Comparison of ENCODE assay signal across 7 mouse cellular contexts in genomic region chr10:80664197-80665015, GRCm38 (mm10). TPM values are rescaled to one million over a fixed set of nuclear protein-coding genes. Genes with fewer than 3 reads are reported as not detected.
DNase-seq lines count a peak whose midpoint lies in the region; ATAC-seq and TF ChIP-seq lines count a peak whose summit lies in the region.

No protein-coding gene starts in this region.

- H3K4me3 ChIP-seq in ES-E14 (ENCODE audit: insufficient read depth in 1 of 2, low read depth in 1 of 2, low read length in 2 of 2, poor library complexity in 1 of 2, severe bottlenecking in 1 of 2) = peak overlapping the region; percentile 31 to 45
- peak overlapping the region; percentile 27 for H3K4me3 ChIP-seq in erythroblast, embryonic 14.5 days (replicated peaks)
- peak overlapping the region; percentile 9 for H3K4me3 ChIP-seq in heart, embryonic 16.5 days (ENCODE audit: low read length)
- no peak overlapping the region for H3K4me3 ChIP-seq in macrophage (ENCODE audit: inconsistent target)

- peaks cover 30% of the 10 kb centered on the region for H3K36me3 ChIP-seq in ES-E14 (ENCODE audit: control insufficient read depth, insufficient read depth, low read length, poor library complexity, severe bottlenecking)
- peaks cover 44% of the 10 kb centered on the region for H3K36me3 ChIP-seq in erythroblast, embryonic 14.5 days (ENCODE audit: control insufficient read depth)
- H3K36me3 ChIP-seq in heart, embryonic 16.5 days (ENCODE audit: control insufficient read depth, insufficient read depth) = peaks cover 35% of the 10 kb centered on the region
- H3K36me3 ChIP-seq in macrophage (ENCODE audit: inconsistent target) = peaks cover 23% of the 10 kb centered on the region
- H3K36me3 ChIP-seq in splenic B cell, adult 2 months (ENCODE audit: control insufficient read depth, insufficient read depth, low read length, poor library complexity, severe bottlenecking) = peaks cover 25% of the 10 kb centered on the region

- peaks cover 13% of the 10 kb centered on the region; the same call in 1 of the 2 replicates for H3K79me2 ChIP-seq in macrophage (ENCODE audit: inconsistent target)

- H3K27me3 ChIP-seq in erythroblast, embryonic 14.5 days (ENCODE audit: control insufficient read depth) = no peaks in the 10 kb centered on the region
- no peaks in the 10 kb centered on the region for H3K27me3 ChIP-seq in heart, embryonic 16.5 days (ENCODE audit: control insufficient read depth, insufficient read depth, low read length)
- H3K27me3 ChIP-seq in splenic B cell, adult 2 months (ENCODE audit: control insufficient read depth, insufficient read depth, low read length, poor library complexity, severe bottlenecking) = no peaks in the 10 kb centered on the region

- 8% methylated on average over 16 of the region's 16 CpGs for WGBS in heart, embryonic 16.5 days
- 9% methylated on average over 16 of the region's 16 CpGs for WGBS in macrophage (ENCODE audit: missing documents)

- H3K27ac ChIP-seq in ES-E14 (ENCODE audit: insufficient read depth, low read depth, low read length, poor library complexity, severe bottlenecking) (peak overlapping the region; percentile 55; the same call in 1 of the 2 replicates), macrophage (peak overlapping the region; percentile 93)
- H3K27ac ChIP-seq in heart, embryonic 16.5 days (ENCODE audit: low read length) = peak overlapping the region; percentile 89

- in situ Hi-C loops in ES-E14 (cut with MboI; ENCODE audit: low sequenced_read_pairs in 2 of 2, unreplicated experiment in 2 of 2) = no loop called here

- peak overlapping the region; percentile 73 for H3K9ac ChIP-seq in ES-E14 (ENCODE audit: insufficient read depth, low read depth, low read length, poor library complexity, severe bottlenecking)
- H3K9ac ChIP-seq in heart, embryonic 16.5 days (ENCODE audit: low read length) = peak overlapping the region; percentile 69

- no peaks in the 10 kb centered on the region for H3K9me3 ChIP-seq in ES-E14 (ENCODE audit: control insufficient read depth, insufficient read depth, low read depth, low read length)
- H3K9me3 ChIP-seq in erythroblast, embryonic 14.5 days (ENCODE audit: control insufficient read depth, low read length) = no peaks in the 10 kb centered on the region
- no peaks in the 10 kb centered on the region for H3K9me3 ChIP-seq in heart, embryonic 16.5 days (replicated peaks; ENCODE audit: control insufficient read depth, low read length)

- DNase-seq in ES-E14 (ENCODE audit: low read depth, low spot score) = no peak
- peak; percentile 87 for DNase-seq in adrenal gland, adult 8-10 months
- peak; percentile 89 for DNase-seq in kidney, postnatal 10 days
- DNase-seq in splenic B cell, adult 2 months (ENCODE audit: low read depth, low spot score) = peak; percentile 38

- peaks cover 0 to 24% of the 10 kb centered on the region in 2 experiments; a peak in 3 of 4 replicates for H3K4me1 ChIP-seq in ES-E14 (ENCODE audit: control insufficient read depth in 2 of 2, insufficient read depth in 2 of 2, low read length in 2 of 2, poor library complexity in 1 of 2)
- H3K4me1 ChIP-seq in erythroblast, embryonic 14.5 days (ENCODE audit: control insufficient read depth) = peaks cover 72% of the 10 kb centered on the region
- H3K4me1 ChIP-seq in heart, embryonic 16.5 days (ENCODE audit: control insufficient read depth, insufficient read depth, low read length) = peaks cover 35% of the 10 kb centered on the region

- ATAC-seq in heart, embryonic 16.5 days (replicated peaks; ENCODE audit: extremely low read depth, insufficient read depth, low FRiP score) = peak; percentile 78

- peak overlapping the region; percentile 47 for H3K4me2 ChIP-seq in heart, embryonic 16.5 days (ENCODE audit: low read depth, low read length)

TF ChIP-seq in ES-E14, 5 proteins besides CTCF, POLR2A, EP300 and RAD21:
- TF ChIP-seq MAFK (IDR thresholded peaks at IDR 0.05; ENCODE audit: insufficient read depth, low read depth, low read length) = no peak
- TF ChIP-seq ZC3H11A (IDR thresholded peaks at IDR 0.05; ENCODE audit: borderline replicate concordance, low read depth, low read length) = no peak
- no peak for TF ChIP-seq HCFC1 (IDR thresholded peaks at IDR 0.05; ENCODE audit: borderline replicate concordance, insufficient read depth, low read length)
- no peak for TF ChIP-seq CHD2 (IDR thresholded peaks at IDR 0.05; ENCODE audit: low read depth, low read length)
- peak; percentile 79 for TF ChIP-seq ZNF384 (IDR thresholded peaks at IDR 0.05; ENCODE audit: low read depth, low read length)
TF ChIP-seq in ES-E14: peak in this region for 1.

RNA-seq across cellular contexts. Expression of gene Btbd2, which starts 7.5 kb away (rescaled TPM):
- 45.7 and 64.7 TPM in 2 replicates for total RNA-seq in ES-E14 (2012; rRNA removed)
- 10 to 100 TPM; 63.4 to 94.6 (median 79.1) TPM for total RNA-seq in adrenal gland, adult 8-10 months (2022)
- polyA plus RNA-seq in erythroblast, embryonic 14.5 days (2012) = 2.6 and 3.2 TPM in 2 replicates
- 41.7 and 58.2 TPM in 2 replicates for polyA plus RNA-seq in heart, embryonic 16.5 days (2015; fragmentation: Nextera tagmentation; extraction: Ambion mirVana)
- 10 to 100 TPM in 15 of 26 experiments, 1 to 10 TPM in 11; 1.8 to 28.3 (median 14.1) TPM for total RNA-seq in macrophage (2018; cell fraction: chromatin; rRNA removed)
- 10 to 100 TPM; 15.2 to 30.1 (median 24.2) TPM for total RNA-seq in macrophage (2018; cell fraction: cytosol; rRNA removed)
- 10 to 100 TPM in 14 of 26 experiments, 1 to 10 TPM in 12; 4.9 to 21.9 (median 10.8) TPM for total RNA-seq in macrophage (2018; cell fraction: nucleus; rRNA removed)
- polyA plus RNA-seq in macrophage (2018) = 16.9 to 26.0 TPM (median 21.9 TPM) in 3 replicates

RNA-seq across cellular contexts. Expression of gene Mknk2, which starts 13.5 kb away (rescaled TPM):
- 33.6 and 40.7 TPM in 2 replicates for total RNA-seq in ES-E14 (2012; rRNA removed)
- total RNA-seq in adrenal gland, adult 8-10 months (2022) = 100 to 1,000 TPM; 106 to 157 (median 123) TPM
- 49.1 and 53.2 TPM in 2 replicates for polyA plus RNA-seq in erythroblast, embryonic 14.5 days (2012)
- 82.1 and 92.8 TPM in 2 replicates for polyA plus RNA-seq in heart, embryonic 16.5 days (2015; fragmentation: Nextera tagmentation; extraction: Ambion mirVana)
- 100 to 1,000 TPM in 1 of 26 experiments, 10 to 100 TPM in 22, 1 to 10 TPM in 3; 7.0 to 106 (median 37.3) TPM for total RNA-seq in macrophage (2018; cell fraction: chromatin; rRNA removed)
- 100 to 1,000 TPM in 18 of 26 experiments, 10 to 100 TPM in 8; 59.8 to 198 (median 116) TPM for total RNA-seq in macrophage (2018; cell fraction: cytosol; rRNA removed)
- total RNA-seq in macrophage (2018; cell fraction: nucleus; rRNA removed) = 100 to 1,000 TPM in 2 of 26 experiments, 10 to 100 TPM in 24; 19.5 to 123 (median 68.6) TPM
- 75.7 to 134 TPM (median 82.8 TPM) in 3 replicates for polyA plus RNA-seq in macrophage (2018)

RNA-seq across cellular contexts. Expression of gene Mob3a, which starts 37.4 kb away (rescaled TPM):
- total RNA-seq in ES-E14 (2012; rRNA removed) = 18.8 and 29.2 TPM in 2 replicates
- 10 to 100 TPM; 16.2 to 33.5 (median 25.7) TPM for total RNA-seq in adrenal gland, adult 8-10 months (2022)
- 1.8 and 2.1 TPM in 2 replicates for polyA plus RNA-seq in erythroblast, embryonic 14.5 days (2012)
- polyA plus RNA-seq in heart, embryonic 16.5 days (2015; fragmentation: Nextera tagmentation; extraction: Ambion mirVana) = 29.0 and 33.4 TPM in 2 replicates
- total RNA-seq in macrophage (2018; cell fraction: chromatin; rRNA removed) = 10 to 100 TPM; 24.0 to 85.6 (median 50.0) TPM
- total RNA-seq in macrophage (2018; cell fraction: cytosol; rRNA removed) = 10 to 100 TPM; 42.5 to 58.5 (median 53.2) TPM
- 10 to 100 TPM; 29.7 to 68.5 (median 43.5) TPM for total RNA-seq in macrophage (2018; cell fraction: nucleus; rRNA removed)
- 34.5 to 48.6 TPM (median 44.2 TPM) in 3 replicates for polyA plus RNA-seq in macrophage (2018)

RNA-seq across cellular contexts. Expression of gene Izumo4, which starts 37.6 kb away (rescaled TPM):
- total RNA-seq in ES-E14 (2012; rRNA removed) = 8.9 and 13.9 TPM in 2 replicates
- 10 to 100 TPM; 19.3 to 46.2 (median 33.3) TPM for total RNA-seq in adrenal gland, adult 8-10 months (2022)
- 1.2 and 3.9 TPM in 2 replicates for polyA plus RNA-seq in erythroblast, embryonic 14.5 days (2012)
- polyA plus RNA-seq in heart, embryonic 16.5 days (2015; fragmentation: Nextera tagmentation; extraction: Ambion mirVana) = 11.2 and 13.2 TPM in 2 replicates
- total RNA-seq in macrophage (2018; cell fraction: chromatin; rRNA removed) = 10 to 100 TPM in 24 of 26 experiments, 1 to 10 TPM in 2; 6.5 to 49.9 (median 24.1) TPM
- 1 to 10 TPM; 1.4 to 4.2 (median 2.3) TPM for total RNA-seq in macrophage (2018; cell fraction: cytosol; rRNA removed)
- 10 to 100 TPM in 15 of 26 experiments, 1 to 10 TPM in 11; 3.1 to 26.8 (median 11.3) TPM for total RNA-seq in macrophage (2018; cell fraction: nucleus; rRNA removed)
- 1.9 to 5.5 TPM (median 2.3 TPM) in 3 replicates for polyA plus RNA-seq in macrophage (2018)

RNA-seq across cellular contexts. Expression of gene Csnk1g2, which starts 41.8 kb away (rescaled TPM):
- total RNA-seq in ES-E14 (2012; rRNA removed) = 138 and 167 TPM in 2 replicates
- 100 to 1,000 TPM; 157 to 173 (median 165) TPM for total RNA-seq in adrenal gland, adult 8-10 months (2022)
- 33.9 and 36.6 TPM in 2 replicates for polyA plus RNA-seq in erythroblast, embryonic 14.5 days (2012)
- polyA plus RNA-seq in heart, embryonic 16.5 days (2015; fragmentation: Nextera tagmentation; extraction: Ambion mirVana) = 50.7 and 103 TPM in 2 replicates
- 10 to 100 TPM; 21.1 to 94.3 (median 56.1) TPM for total RNA-seq in macrophage (2018; cell fraction: chromatin; rRNA removed)
- total RNA-seq in macrophage (2018; cell fraction: cytosol; rRNA removed) = 10 to 100 TPM; 27.4 to 80.7 (median 43.5) TPM
- total RNA-seq in macrophage (2018; cell fraction: nucleus; rRNA removed) = 10 to 100 TPM; 22.9 to 90.8 (median 48.4) TPM
- 66.6 to 78.0 TPM (median 74.8 TPM) in 3 replicates for polyA plus RNA-seq in macrophage (2018)
